Mouse (Mus musculus): ENCODE measurements at regions not wholly inside any gene's neighbourhood (a gene's known extent, or its start where the extent isn't known, plus 50 kb on each side); places are given as distances from the start of the nearest gene placed in this dataset.

DNA sequence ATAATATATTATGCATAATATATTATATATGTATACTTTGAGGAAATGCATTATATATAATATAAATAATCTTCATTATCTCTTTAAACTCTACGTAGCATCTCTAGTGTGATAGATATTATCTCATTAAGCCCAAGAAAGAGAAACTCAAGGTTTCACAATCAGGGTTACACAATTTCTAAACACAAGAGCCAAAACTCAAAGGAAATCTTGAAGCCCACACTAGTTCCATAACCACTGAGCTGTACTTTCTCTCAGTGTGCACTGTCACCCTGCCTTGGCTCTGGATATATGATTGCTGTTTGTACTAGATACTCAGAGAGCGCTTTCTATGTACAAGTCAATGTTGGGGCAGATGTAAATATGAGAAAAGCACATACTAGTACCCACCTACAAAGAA lies 299.6 kb upstream of the Ldb2 start:
- ATAC-seq (ENCODE audit: low FRiP score, low TSS enrichment) (no peak), DNase-seq (ENCODE audit: low spot score) (no peak)
- H3K9me3 ChIP-seq (ENCODE audit: control insufficient read depth, low read length) = no peaks in the 10 kb centered on the region
- no peak overlapping the region for H3K4me2 ChIP-seq (replicated peaks; ENCODE audit: low read depth)
- no peak for TF ChIP-seq CTCF (IDR thresholded peaks at IDR 0.05; ENCODE audit: low read depth)
- no peak for TF ChIP-seq EP300 (optimal IDR thresholded peaks at IDR 0.05)
- H3K27me3 ChIP-seq (ENCODE audit: control insufficient read depth, insufficient read depth, low read length) = no peaks in the 10 kb centered on the region
- H3K27ac ChIP-seq (replicated peaks) = no peak overlapping the region
- no peaks in the 10 kb centered on the region for H3K36me3 ChIP-seq (ENCODE audit: control insufficient read depth, insufficient read depth, low read length)
- H3K4me3 ChIP-seq (ENCODE audit: low read depth, low read length) = no peak overlapping the region
- WGBS = 82% methylated on average over 2 of the region's 2 CpGs
- H3K4me1 ChIP-seq (replicated peaks; ENCODE audit: control insufficient read depth, insufficient read depth) = no peaks in the 10 kb centered on the region; the same call in 1 of the 2 replicates
- H3K9ac ChIP-seq (ENCODE audit: low read length) = no peak overlapping the region

- no peak overlapping the region for H3K4me2 ChIP-seq (replicated peaks; ENCODE audit: low read depth)
- H3K9me3 ChIP-seq (ENCODE audit: control insufficient read depth, low read length) = no peaks in the 10 kb centered on the region
- DNase-seq (ENCODE audit: low spot score) (no peak), ATAC-seq (ENCODE audit: low FRiP score, low TSS enrichment) (no peak)
- no peak overlapping the region for H3K9ac ChIP-seq (ENCODE audit: low read length)
- H3K36me3 ChIP-seq (ENCODE audit: control insufficient read depth, insufficient read depth, low read length) = no peaks in the 10 kb centered on the region
- WGBS = 72% methylated on average over 1 of the region's 1 CpGs
- no peak overlapping the region for H3K4me3 ChIP-seq (ENCODE audit: low read depth, low read length)
- no peaks in the 10 kb centered on the region; the same call in 1 of the 2 replicates for H3K4me1 ChIP-seq (replicated peaks; ENCODE audit: control insufficient read depth, insufficient read depth)
- TF ChIP-seq EP300 (optimal IDR thresholded peaks at IDR 0.05) = no peak
- no peak for TF ChIP-seq CTCF (IDR thresholded peaks at IDR 0.05; ENCODE audit: low read depth)
- H3K27ac ChIP-seq (replicated peaks) = no peak overlapping the region
- no peaks in the 10 kb centered on the region for H3K27me3 ChIP-seq (ENCODE audit: control insufficient read depth, insufficient read depth, low read length)
These were observed 298.5 kb upstream of the Ldb2 start for GRCm38 (mm10) chr5:45097941-45098340.

- Histone ChIP-seq H3K4me2 (replicated peaks; ENCODE audit: low read depth) (no peak overlapping the region), H3K4me3 (ENCODE audit: low read depth, low read length) (no peak overlapping the region), H3K9ac (ENCODE audit: low read length) (no peak overlapping the region), H3K4me1 (replicated peaks; ENCODE audit: control insufficient read depth, insufficient read depth) (no peaks in the 10 kb centered on the region), H3K36me3 (ENCODE audit: control insufficient read depth, insufficient read depth, low read length) (no peaks in the 10 kb centered on the region), H3K27me3 (ENCODE audit: control insufficient read depth, insufficient read depth, low read length) (no peaks in the 10 kb centered on the region), H3K9me3 (ENCODE audit: control insufficient read depth, low read length) (no peaks in the 10 kb centered on the region), H3K27ac (replicated peaks) (no peak overlapping the region)
- no peak for ATAC-seq (ENCODE audit: low FRiP score, low TSS enrichment)
- no peak for DNase-seq (ENCODE audit: low spot score)
- WGBS = 82% methylated on average over 1 of the region's 1 CpGs
- TF ChIP-seq CTCF (IDR thresholded peaks at IDR 0.05; ENCODE audit: low read depth) (no peak), EP300 (optimal IDR thresholded peaks at IDR 0.05) (no peak)
These were observed 285.3 kb upstream of the Ldb2 start for GRCm38 (mm10) chr5:45084741-45085140.

GRCm38 (mm10) chr5:45082601-45083000 lies 283.1 kb upstream of the Ldb2 start:
- TF ChIP-seq CTCF (IDR thresholded peaks at IDR 0.05; ENCODE audit: low read depth) (no peak), EP300 (optimal IDR thresholded peaks at IDR 0.05) (no peak)
- no peaks in the 10 kb centered on the region for H3K27me3 ChIP-seq (ENCODE audit: control insufficient read depth, insufficient read depth, low read length)
- DNase-seq (ENCODE audit: low spot score) (no peak), ATAC-seq (ENCODE audit: low FRiP score, low TSS enrichment) (no peak)
- H3K27ac ChIP-seq (replicated peaks) = no peak overlapping the region
- H3K4me2 ChIP-seq (replicated peaks; ENCODE audit: low read depth) = no peak overlapping the region
- no peaks in the 10 kb centered on the region for H3K36me3 ChIP-seq (ENCODE audit: control insufficient read depth, insufficient read depth, low read length)
- H3K9ac ChIP-seq (ENCODE audit: low read length) = no peak overlapping the region
- no peaks in the 10 kb centered on the region for H3K4me1 ChIP-seq (replicated peaks; ENCODE audit: control insufficient read depth, insufficient read depth)
- no peak overlapping the region for H3K4me3 ChIP-seq (ENCODE audit: low read depth, low read length)
- no peaks in the 10 kb centered on the region for H3K9me3 ChIP-seq (ENCODE audit: control insufficient read depth, low read length)

- Histone ChIP-seq H3K4me1 (replicated peaks; ENCODE audit: control insufficient read depth, insufficient read depth) (no peaks in the 10 kb centered on the region), H3K9ac (ENCODE audit: low read length) (no peak overlapping the region), H3K27ac (replicated peaks) (no peak overlapping the region), H3K9me3 (ENCODE audit: control insufficient read depth, low read length) (no peaks in the 10 kb centered on the region), H3K4me2 (replicated peaks; ENCODE audit: low read depth) (no peak overlapping the region), H3K36me3 (ENCODE audit: control insufficient read depth, insufficient read depth, low read length) (no peaks in the 10 kb centered on the region), H3K4me3 (ENCODE audit: low read depth, low read length) (no peak overlapping the region), H3K27me3 (ENCODE audit: control insufficient read depth, insufficient read depth, low read length) (no peaks in the 10 kb centered on the region)
- TF ChIP-seq EP300 (optimal IDR thresholded peaks at IDR 0.05) (no peak), CTCF (IDR thresholded peaks at IDR 0.05; ENCODE audit: low read depth) (no peak)
- WGBS = 58% methylated on average over 4 of the region's 4 CpGs
- DNase-seq (ENCODE audit: low spot score) = peak; percentile 19
- no peak; the same call in 1 of the 2 replicates for ATAC-seq (ENCODE audit: low FRiP score, low TSS enrichment)
These were observed 276.9 kb upstream of the Ldb2 start for GRCm38 (mm10) chr5:45076347-45076890.

- ATAC-seq (ENCODE audit: low FRiP score, low TSS enrichment) = no peak
These were observed 275.7 kb upstream of the Ldb2 start for GRCm38 (mm10) chr5:45075195-45075594.

More at GRCm38 (mm10) chr5:45075195-45075594, 275.7 kb upstream of the Ldb2 start:
- no peak for TF ChIP-seq CTCF (IDR thresholded peaks at IDR 0.05; ENCODE audit: low read depth)
- TF ChIP-seq EP300 (optimal IDR thresholded peaks at IDR 0.05) = no peak
- Histone ChIP-seq H3K4me3 (ENCODE audit: low read depth, low read length) (no peak overlapping the region), H3K4me2 (replicated peaks; ENCODE audit: low read depth) (no peak overlapping the region), H3K27ac (replicated peaks) (no peak overlapping the region), H3K27me3 (ENCODE audit: control insufficient read depth, insufficient read depth, low read length) (no peaks in the 10 kb centered on the region), H3K36me3 (ENCODE audit: control insufficient read depth, insufficient read depth, low read length) (no peaks in the 10 kb centered on the region), H3K4me1 (replicated peaks; ENCODE audit: control insufficient read depth, insufficient read depth) (no peaks in the 10 kb centered on the region), H3K9me3 (ENCODE audit: control insufficient read depth, low read length) (no peaks in the 10 kb centered on the region), H3K9ac (ENCODE audit: low read length) (no peak overlapping the region)
- no peak for DNase-seq (ENCODE audit: low spot score)

Data from stomach, postnatal 0 days (tissue).